Mouse (Mus musculus) midbrain, embryonic 14.5 days (tissue): ENCODE measurements around the gene Bach2. TPM values are rescaled to one million over a fixed set of nuclear protein-coding genes. Genes with fewer than 3 reads are reported as not detected.

Experiments used
- ATAC-seq: fragments of 200-750 bp; cut with Nextera tagmentation; 2 replicates; pipeline ENCODE4 v1.8.0; 2017; ENCODE audit warnings: moderate number of reproducible peaks, moderate library complexity; ENCODE audit not compliant: low FRiP score, low TSS enrichment
- DNase-seq: peaks from one replicate; pipeline ENCODE4 v3.0.0-alpha.2; 2015
- H3K27ac ChIP-seq: fragments of 300-500 bp; sonication (generic); replicated peaks from 2 replicates; pipeline ENCODE4 v1.5.1; 2014; ENCODE audit warnings: mild to moderate bottlenecking, low read depth, low read length, moderate library complexity
- H3K27me3 ChIP-seq: fragments of 300-500 bp; sonication (generic); 2 replicates; pipeline ENCODE4 v1.6.1; 2014; ENCODE audit warnings: low read length, control low read depth, mixed read lengths; ENCODE audit not compliant: control insufficient read depth, insufficient read depth
- H3K36me3 ChIP-seq: fragments of 300-500 bp; sonication (generic); 2 replicates; pipeline ENCODE4 v1.6.1; 2014; ENCODE audit warnings: low read length, control low read depth; ENCODE audit not compliant: control insufficient read depth, insufficient read depth
- H3K4me1 ChIP-seq: fragments of 300-500 bp; sonication (generic); 2 replicates; pipeline ENCODE4 v1.6.1; 2014; ENCODE audit warnings: mild to moderate bottlenecking, antibody characterized with exemption, low read length, control low read depth; ENCODE audit not compliant: control insufficient read depth, insufficient read depth
- H3K4me2 ChIP-seq: fragments of 300-500 bp; sonication (generic); 2 replicates; pipeline ENCODE4 v1.6.1; 2014; ENCODE audit warnings: mild to moderate bottlenecking, low read length, moderate library complexity
- H3K4me3 ChIP-seq: fragments of 300-500 bp; sonication (generic); replicated peaks from 2 replicates; pipeline ENCODE4 v1.5.1; 2014; ENCODE audit warnings: low read depth, low read length
- H3K9ac ChIP-seq: fragments of 300-500 bp; sonication (generic); replicated peaks from 2 replicates; pipeline ENCODE4 v1.6.1; 2014; ENCODE audit warnings: mild to moderate bottlenecking, low read length, moderate library complexity
- H3K9me3 ChIP-seq: fragments of 300-500 bp; sonication (generic); 2 replicates; pipeline ENCODE4 v1.6.1; 2016; ENCODE audit warnings: low read length, control low read depth, mixed read lengths; ENCODE audit not compliant: control insufficient read depth
- WGBS: fragments of 180-500 bp; shearing (Covaris S2); extraction: QIAGEN DNeasy Blood & Tissue Kit; methylation state at CpG from one replicate; pipeline ENCODE4 v1.1.7; 2014; 5-methylcytosine and 5-hydroxymethylcytosine counted together
- polyA plus RNA-seq: library from polyadenylated mRNA; unstranded; fragments of >200 nt; fragmentation: Nextera tagmentation; extraction: Ambion mirVana; gene quantifications from 2 replicates; pipeline ENCODE4 v1.2.1, GENCODE M21; 2014

The Bach2 gene
- polyA plus RNA-seq, 1 experiment from 2014 or later: 27.0 TPM

GRCm38 (mm10) chr4:32374751-32375582 lies 136.4 kb downstream of the Bach2 start:
- H3K4me2 ChIP-seq: no peak overlapping the region
- ATAC-seq (no peak), DNase-seq (no peak)
- no peak overlapping the region for H3K4me3 ChIP-seq
- H3K9me3 ChIP-seq: no peaks in the 10 kb centered on the region
- H3K27ac ChIP-seq: 0 out of 2 replicates have a peak overlapping the region, but pooled peaks have one; percentile 1
- peaks cover 35% of the 10 kb centered on the region for H3K4me1 ChIP-seq
- WGBS: 73% methylated on average over 10 of the region's 10 CpGs
- no peak overlapping the region for H3K9ac ChIP-seq
- no peaks in the 10 kb centered on the region for H3K27me3 ChIP-seq
- H3K36me3 ChIP-seq: no peaks in the 10 kb centered on the region

- H3K9ac ChIP-seq: no peak overlapping the region
- peaks cover 26% of the 10 kb centered on the region for H3K4me1 ChIP-seq
- DNase-seq (no peak), ATAC-seq (no peak)
- no peaks in the 10 kb centered on the region for H3K9me3 ChIP-seq
- H3K4me3 ChIP-seq: no peak overlapping the region
- no peak overlapping the region for H3K27ac ChIP-seq
- no peak overlapping the region for H3K4me2 ChIP-seq
- H3K36me3 ChIP-seq: no peaks in the 10 kb centered on the region
- WGBS: 87% methylated on average over 16 of the region's 16 CpGs
- no peaks in the 10 kb centered on the region for H3K27me3 ChIP-seq
These were observed 137.3 kb downstream of the Bach2 start for GRCm38 (mm10) chr4:32375721-32376526.

GRCm38 (mm10) chr4:32376527-32376948 lies 137.9 kb downstream of the Bach2 start:
- H3K9ac ChIP-seq: no peak overlapping the region
- DNase-seq (no peak), ATAC-seq (no peak)
- H3K36me3 ChIP-seq: no peaks in the 10 kb centered on the region
- H3K4me3 ChIP-seq: no peak overlapping the region
- H3K4me2 ChIP-seq: no peak overlapping the region
- no peaks in the 10 kb centered on the region for H3K9me3 ChIP-seq
- H3K27me3 ChIP-seq: no peaks in the 10 kb centered on the region
- peaks cover 22% of the 10 kb centered on the region for H3K4me1 ChIP-seq
- WGBS: 73% methylated on average over 6 of the region's 6 CpGs
- no peak overlapping the region for H3K27ac ChIP-seq

GRCm38 (mm10) chr4:32379140-32379539 lies 140.5 kb downstream of the Bach2 start:
- ATAC-seq (no peak), DNase-seq (no peak)
- Histone ChIP-seq H3K4me1 (peaks cover 8% of the 10 kb centered on the region), H3K27me3 (no peaks in the 10 kb centered on the region), H3K9ac (no peak overlapping the region), H3K4me2 (no peak overlapping the region), H3K9me3 (no peaks in the 10 kb centered on the region), H3K4me3 (no peak overlapping the region), H3K36me3 (no peaks in the 10 kb centered on the region), H3K27ac (no peak overlapping the region)
- WGBS: 85% methylated on average over 7 of the region's 7 CpGs

- no peaks in the 10 kb centered on the region for H3K36me3 ChIP-seq
- no peak overlapping the region for H3K27ac ChIP-seq
- H3K4me3 ChIP-seq: no peak overlapping the region
- no peak for ATAC-seq
- peaks cover 8% of the 10 kb centered on the region; the same call in 1 of the 2 replicates for H3K4me1 ChIP-seq
- WGBS: 81% methylated on average over 16 of the region's 16 CpGs
- no peak overlapping the region for H3K9ac ChIP-seq
- DNase-seq: no peak
- H3K27me3 ChIP-seq: no peaks in the 10 kb centered on the region
- H3K4me2 ChIP-seq: no peak overlapping the region
- H3K9me3 ChIP-seq: no peaks in the 10 kb centered on the region
These were observed 143.2 kb downstream of the Bach2 start for GRCm38 (mm10) chr4:32381666-32382381.

- Histone ChIP-seq H3K9me3 (no peaks in the 10 kb centered on the region), H3K4me2 (no peak overlapping the region), H3K9ac (no peak overlapping the region), H3K4me1 (peaks cover 17% of the 10 kb centered on the region), H3K27me3 (no peaks in the 10 kb centered on the region), H3K36me3 (no peaks in the 10 kb centered on the region), H3K27ac (no peak overlapping the region), H3K4me3 (no peak overlapping the region)
- DNase-seq (no peak), ATAC-seq (no peak)
- 89% methylated on average over 2 of the region's 2 CpGs for WGBS
These were observed 146.5 kb downstream of the Bach2 start for GRCm38 (mm10) chr4:32385121-32385520.

GRCm38 (mm10) chr4:32385623-32386022 lies 147.0 kb downstream of the Bach2 start:
- Histone ChIP-seq H3K4me2 (no peak overlapping the region), H3K9ac (no peak overlapping the region), H3K4me1 (peaks cover 17% of the 10 kb centered on the region), H3K4me3 (no peak overlapping the region), H3K27ac (no peak overlapping the region), H3K36me3 (no peaks in the 10 kb centered on the region), H3K27me3 (no peaks in the 10 kb centered on the region), H3K9me3 (no peaks in the 10 kb centered on the region)
- DNase-seq (no peak), ATAC-seq (no peak)
- WGBS: 95% methylated on average over 14 of the region's 14 CpGs

- H3K9ac ChIP-seq: no peak overlapping the region
- no peaks in the 10 kb centered on the region for H3K9me3 ChIP-seq
- no peak overlapping the region for H3K27ac ChIP-seq
- ATAC-seq: no peak
- H3K27me3 ChIP-seq: no peaks in the 10 kb centered on the region
- H3K4me3 ChIP-seq: no peak overlapping the region
- no peak overlapping the region for H3K4me2 ChIP-seq
- H3K36me3 ChIP-seq: no peaks in the 10 kb centered on the region
- no peak for DNase-seq
- WGBS: 88% methylated on average over 10 of the region's 10 CpGs
- H3K4me1 ChIP-seq: peaks cover 17% of the 10 kb centered on the region
These were observed 147.7 kb downstream of the Bach2 start for GRCm38 (mm10) chr4:32386346-32386745.
